14 mouse cellular contexts compared by ENCODE assay signal in the genomic region with DNA sequence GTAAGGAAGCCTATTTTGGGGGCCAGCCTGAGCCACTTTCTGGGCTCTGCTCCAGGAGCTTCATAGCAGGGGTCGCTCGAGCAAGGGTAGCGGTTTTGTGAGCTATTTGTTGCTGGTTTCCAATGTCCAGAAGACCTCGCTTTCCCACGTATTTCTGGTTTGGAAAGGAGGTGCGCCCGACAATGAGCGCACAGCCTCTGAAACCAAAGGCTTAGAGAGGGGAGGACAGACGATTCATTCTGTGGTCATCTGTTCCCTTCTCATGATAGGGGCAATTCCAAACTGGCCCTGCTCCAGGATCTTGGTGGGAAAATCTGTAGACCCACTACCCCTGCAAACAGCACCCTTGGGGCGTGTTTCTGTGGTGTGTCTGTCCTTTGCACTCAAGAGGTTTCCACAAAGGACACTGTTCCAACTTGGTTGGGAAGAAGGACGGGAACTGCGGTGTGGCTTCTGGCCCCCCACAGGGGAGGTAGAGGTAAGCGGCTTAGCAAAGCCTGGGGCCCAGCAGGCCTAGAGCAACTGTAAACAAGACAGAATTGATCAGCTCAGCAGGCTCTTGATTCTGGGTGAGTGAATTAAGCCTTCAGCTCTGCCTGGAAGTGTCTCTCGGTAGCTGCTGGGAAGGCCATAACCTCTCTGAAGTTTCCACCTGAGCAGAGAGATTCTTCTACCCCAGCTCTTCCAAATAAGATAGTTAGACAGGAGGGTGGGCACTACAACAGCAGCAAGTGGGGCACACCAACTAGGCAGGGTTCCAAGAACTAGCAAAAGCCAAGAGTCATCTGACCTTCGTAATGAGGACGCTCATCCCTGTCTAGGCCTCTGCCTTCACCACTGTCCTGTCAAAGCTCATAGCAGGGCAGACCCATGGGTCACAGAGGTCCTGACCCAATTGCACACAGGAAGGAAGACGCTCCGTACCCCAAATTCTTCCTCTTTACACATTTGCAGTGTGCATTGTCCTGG.
A peak's percentile ranks its signal among the peaks of the same experiment; 100 is the strongest.
DNase-seq lines count a peak whose midpoint lies in the region; ATAC-seq and TF ChIP-seq lines count a peak whose summit lies in the region.
"Had no signal": no experiment of that assay in that cellular context is flagged by ENCODE, and none has a peak within 500 bp of the region (broad histone marks: within the 10 kb centered on the region; RNA-seq: fewer than 3 reads in every experiment).

No protein-coding gene starts in this region.

- no peaks in the 10 kb centered on the region for H3K4me1 ChIP-seq in heart, embryonic 10.5 days
- peaks cover 3% of the 10 kb centered on the region; the same call in 1 of the 2 replicates for H3K4me1 ChIP-seq in forebrain, embryonic 11.5 days (replicated peaks; ENCODE audit: control insufficient read depth, insufficient read depth, low read length)
- peaks cover 15% of the 10 kb centered on the region for H3K4me1 ChIP-seq in limb, embryonic 13.5 days

- H3K9ac ChIP-seq in forebrain, embryonic 11.5 days (ENCODE audit: low read length), result no peak overlapping the region
- no peak overlapping the region for H3K9ac ChIP-seq in limb, embryonic 13.5 days
- H3K9ac ChIP-seq: stomach, embryonic 15.5 days had no signal

- ATAC-seq in forebrain, embryonic 11.5 days (replicated peaks; ENCODE audit: low FRiP score), result no peak
- ATAC-seq in limb, embryonic 13.5 days (ENCODE audit: low FRiP score, low read depth), result peak; percentile 57; the same call in 1 of the 2 replicates

- peaks cover 23% of the 10 kb centered on the region; the same call in 1 of the 2 replicates for H3K27me3 ChIP-seq in heart, embryonic 10.5 days (ENCODE audit: insufficient read depth, poor library complexity, severe bottlenecking)
- no peaks in the 10 kb centered on the region for H3K27me3 ChIP-seq in forebrain, embryonic 11.5 days (ENCODE audit: control insufficient read depth, insufficient read depth, low read length)
- no peaks in the 10 kb centered on the region for H3K27me3 ChIP-seq in limb, embryonic 13.5 days
- H3K27me3 ChIP-seq: stomach, embryonic 15.5 days had no signal

- 41% methylated on average over 18 of the region's 18 CpGs for whole genome bisulfite sequencing in heart, embryonic 10.5 days
- 16% methylated on average over 18 of the region's 18 CpGs for WGBS in forebrain, embryonic 11.5 days
- 37% methylated on average over 18 of the region's 18 CpGs for WGBS in limb, embryonic 13.5 days

- H3K4me3 ChIP-seq in heart, embryonic 10.5 days, result no peak overlapping the region
- no peak overlapping the region for H3K4me3 ChIP-seq in forebrain, embryonic 11.5 days (ENCODE audit: low read depth, low read length)
- H3K4me3 ChIP-seq in limb, embryonic 13.5 days, result no peak overlapping the region
- H3K4me3 ChIP-seq in layer of hippocampus, adult 2 months, result no peak overlapping the region
- H3K4me3 ChIP-seq: myocyte; stomach, embryonic 15.5 days had no signal

- 0 out of 2 replicates have a peak overlapping the region, but pooled peaks have one; percentile 9 for H3K27ac ChIP-seq in heart, embryonic 10.5 days
- no peak overlapping the region for H3K27ac ChIP-seq in forebrain, embryonic 11.5 days (ENCODE audit: low read depth, low read length)
- no peak overlapping the region; the same call in 1 of the 2 replicates for H3K27ac ChIP-seq in limb, embryonic 13.5 days
- H3K27ac ChIP-seq in layer of hippocampus, adult 2 months, result no peak overlapping the region
- H3K27ac ChIP-seq: stomach, embryonic 15.5 days had no signal

- DNase-seq in heart, embryonic 10.5 days (ENCODE audit: low spot score), result no peak
- DNase-seq in heart, adult 9 months (ENCODE audit: low spot score in 2 of 2), result no peak
- DNase-seq in Muller cell, postnatal 12 days (ENCODE audit: inconsistent ontology term), result peak; percentile 71
- peak; percentile 56 for DNase-seq in forebrain, embryonic 11.5 days (ENCODE audit: low spot score)
- no peak for DNase-seq in liver
- DNase-seq in left cerebral cortex, adult 11 months (ENCODE audit: low spot score), result no peak
- DNase-seq in layer of hippocampus, adult 2 months (ENCODE audit: low spot score in 2 of 2), result no peak
- DNase-seq: kidney, adult 18-20 months; lung, postnatal 10 days; right cerebral cortex, postnatal 25 days had no signal

- H3K9me3 ChIP-seq in heart, embryonic 10.5 days, result no peaks in the 10 kb centered on the region
- H3K9me3 ChIP-seq in forebrain, embryonic 11.5 days (ENCODE audit: control insufficient read depth, low read length), result no peaks in the 10 kb centered on the region
- H3K9me3 ChIP-seq in limb, embryonic 13.5 days, result no peaks in the 10 kb centered on the region
- H3K9me3 ChIP-seq: stomach, embryonic 15.5 days had no signal

- no peak for TF ChIP-seq CTCF in layer of hippocampus, adult 2 months (conservative IDR thresholded peaks at IDR 0.05)

- H3K36me3 ChIP-seq in heart, embryonic 10.5 days, result no peaks in the 10 kb centered on the region
- H3K36me3 ChIP-seq in forebrain, embryonic 11.5 days (ENCODE audit: control insufficient read depth, insufficient read depth, low read length), result no peaks in the 10 kb centered on the region
- H3K36me3 ChIP-seq in limb, embryonic 13.5 days, result no peaks in the 10 kb centered on the region
- H3K36me3 ChIP-seq: stomach, embryonic 15.5 days had no signal

- no peak overlapping the region for H3K4me2 ChIP-seq in forebrain, embryonic 11.5 days (ENCODE audit: low read depth, low read length, severe bottlenecking)
- peak overlapping the region; percentile 16 for H3K4me2 ChIP-seq in limb, embryonic 13.5 days (replicated peaks)
- H3K4me2 ChIP-seq: heart, embryonic 11.5 days; stomach, embryonic 15.5 days had no signal

Comparison
In these comparisons a context has a peak if more than half of its experiments do, and no peak if none do; other contexts are left out.
1. DNase-seq: peak in Muller cell, postnatal 12 days (single experiment) and forebrain, embryonic 11.5 days (single experiment); none in heart, embryonic 10.5 days (single experiment), heart, adult 9 months (0 of 2), liver (single experiment), left cerebral cortex, adult 11 months (single experiment) and layer of hippocampus, adult 2 months (0 of 2).